Mouse (Mus musculus): Measurements from ENCODE around the gene Vkorc1l1. TPM values are rescaled to one million over a fixed set of nuclear protein-coding genes. Genes with fewer than 3 reads are reported as not detected.
A peak's percentile ranks its signal among the peaks of the same experiment; 100 is the strongest.

Vkorc1l1 gene
- total and polyA plus RNA-seq, 3 experiments: 24.2 to 42.4 TPM; not detected in 1

- peak; percentile 51 for DNase-seq (ENCODE audit: low read depth, low spot score)
- TF ChIP-seq HCFC1 (IDR thresholded peaks at IDR 0.05; ENCODE audit: low read depth, low read length): peak; percentile 30; the same call in 1 of the 2 replicates
- TF ChIP-seq MAX (IDR thresholded peaks at IDR 0.05; ENCODE audit: low read length): peak; percentile 74
- TF ChIP-seq SIN3A (IDR thresholded peaks at IDR 0.05; ENCODE audit: low read length): peak; percentile 78
- TF ChIP-seq ZNF384 (IDR thresholded peaks at IDR 0.05; ENCODE audit: low read depth, low read length): peak; percentile 69
- peak; percentile 80 for TF ChIP-seq MYC (IDR thresholded peaks at IDR 0.05; ENCODE audit: low read depth, low read length)
- no peak; the same call in 1 of the 2 replicates for TF ChIP-seq KAT2A (conservative IDR thresholded peaks at IDR 0.05; ENCODE audit: low read depth, low read length)
- TF ChIP-seq MXI1 (IDR thresholded peaks at IDR 0.05; ENCODE audit: low read depth, low read length): peak; percentile 87
- TF ChIP-seq NELFE (IDR thresholded peaks at IDR 0.05; ENCODE audit: low read depth, low read length): 0 out of 2 replicates have a peak, but pooled peaks have one; percentile 42
- TF ChIP-seq BHLHE40 (IDR thresholded peaks at IDR 0.05; ENCODE audit: borderline replicate concordance, low read depth, low read length): no peak
- no peak for TF ChIP-seq CTCF (IDR thresholded peaks at IDR 0.05 in 2 of 3, conservative IDR thresholded peaks at IDR 0.05 in 1 of 3; ENCODE audit: control insufficient read depth in 1 of 3, insufficient read depth in 1 of 3, low read depth in 2 of 3, low read length in 3 of 3, poor library complexity in 1 of 3, severe bottlenecking in 1 of 3)
- TF ChIP-seq POLR2A (IDR thresholded peaks at IDR 0.05; ENCODE audit: control insufficient read depth in 1 of 2, insufficient read depth in 1 of 2, low read depth in 1 of 2, low read length in 2 of 2, poor library complexity in 1 of 2): peak in 1 of 2 experiments; percentile 44; a peak in 2 of 4 replicates
- no peak for TF ChIP-seq CHD1 (IDR thresholded peaks at IDR 0.05; ENCODE audit: low read depth, low read length)
- TF ChIP-seq ZC3H11A (IDR thresholded peaks at IDR 0.05; ENCODE audit: low read depth, low read length): no peak
- TF ChIP-seq GATA1 (IDR thresholded peaks at IDR 0.05; ENCODE audit: low read depth, low read length): peak; percentile 66
- TF ChIP-seq EP300 (IDR thresholded peaks at IDR 0.05; ENCODE audit: low read depth in 1 of 2, low read length in 2 of 2): 0 out of 4 replicates have a peak, but pooled peaks of 1 of the 2 experiments have one; percentile 20
- TF ChIP-seq ETS1 (IDR thresholded peaks at IDR 0.05; ENCODE audit: low read depth, low read length): peak; percentile 17; the same call in 1 of the 2 replicates
- TF ChIP-seq TBP (IDR thresholded peaks at IDR 0.05; ENCODE audit: low read depth, low read length): peak; percentile 51; the same call in 1 of the 2 replicates
- no peak for TF ChIP-seq SMC3 (IDR thresholded peaks at IDR 0.05; ENCODE audit: low read depth, low read length)
- Histone ChIP-seq H3K9ac (ENCODE audit: control insufficient read depth, low read depth, low read length, poor library complexity, severe bottlenecking) (peak overlapping the region; percentile 50), H3K27ac (ENCODE audit: control insufficient read depth, low read depth, low read length) (peak overlapping the region; percentile 24), H3K9me3 (replicated peaks; ENCODE audit: insufficient read depth, low read length) (no peaks in the 10 kb centered on the region), H3K36me3 (ENCODE audit: control insufficient read depth in 1 of 2, insufficient read depth in 2 of 2, low read length in 2 of 2) (peaks cover 4 to 16% of the 10 kb centered on the region in 2 experiments), H3K4me1 (ENCODE audit: control insufficient read depth in 1 of 2, insufficient read depth in 2 of 2, low read length in 2 of 2) (peaks cover 12 to 15% of the 10 kb centered on the region in 2 experiments), H3K27me3 (ENCODE audit: control insufficient read depth in 1 of 2, insufficient read depth in 2 of 2, low read length in 2 of 2) (no peaks in the 10 kb centered on the region), H3K79me2 (ENCODE audit: control insufficient read depth, insufficient read depth, low read length, poor library complexity) (peaks cover 24% of the 10 kb centered on the region), H3K4me3 (ENCODE audit: control insufficient read depth in 1 of 2, insufficient read depth in 1 of 2, low read depth in 2 of 2, low read length in 2 of 2) (peak overlapping the region; percentile 56 to 81)
Observed at GRCm38 (mm10) chr5:129940736-129941494, 855 bp upstream of the Vkorc1l1 start.
